Mouse (Mus musculus) cerebellum, adult (tissue): Measurements from ENCODE around the gene Rasal1.

ENCODE experiments used
- ATAC-seq: cut with Nextera tagmentation; 2 replicates; pipeline ENCODE4 v1.9.2; 2017; ENCODE audit warnings: mild to moderate bottlenecking, moderate library complexity, mixed read lengths; ENCODE audit not compliant: insufficient number of reproducible peaks, low FRiP score, low TSS enrichment

Gene Rasal1

GRCm38 (mm10) chr5:120621078-120621765 is 27.4 kb upstream of the Rasal1 start:
- no peak for ATAC-seq

- ATAC-seq: no peak
Measured at GRCm38 (mm10) chr5:120621846-120622197, 26.8 kb upstream of the Rasal1 start.

- no peak for ATAC-seq
Measured at GRCm38 (mm10) chr5:120622198-120622851, 26.3 kb upstream of the Rasal1 start.

GRCm38 (mm10) chr5:120624427-120624826 is 24.2 kb upstream of the Rasal1 start:
- ATAC-seq: no peak

GRCm38 (mm10) chr5:120626399-120626798 is 22.2 kb upstream of the Rasal1 start:
- no peak for ATAC-seq

GRCm38 (mm10) chr5:120627515-120628300 is 20.9 kb upstream of the Rasal1 start:
- no peak for ATAC-seq

GRCm38 (mm10) chr5:120628624-120629023 is 20.0 kb upstream of the Rasal1 start:
- ATAC-seq: no peak

GRCm38 (mm10) chr5:120631128-120631527 is 17.5 kb upstream of the Rasal1 start:
- ATAC-seq: no peak

- no peak for ATAC-seq
Measured at GRCm38 (mm10) chr5:120631892-120632291, 16.7 kb upstream of the Rasal1 start.

GRCm38 (mm10) chr5:120634131-120634530 is 14.5 kb upstream of the Rasal1 start, which contains the start of gene Cfap73:
Gene Cfap73, minus strand, starts transcription at chr5:120634235.
- ATAC-seq: no peak

- no peak for ATAC-seq
Measured at GRCm38 (mm10) chr5:120634860-120635259, 13.8 kb upstream of the Rasal1 start.

GRCm38 (mm10) chr5:120635633-120636032 is 13.0 kb upstream of the Rasal1 start:
- no peak for ATAC-seq

- ATAC-seq: no peak
Measured at GRCm38 (mm10) chr5:120640094-120640493, 8.5 kb upstream of the Rasal1 start.

- ATAC-seq: peak; percentile 29; the same call in 1 of the 2 replicates
Measured at GRCm38 (mm10) chr5:120643365-120644085, 5.1 kb upstream of the Rasal1 start.

GRCm38 (mm10) chr5:120644227-120644626 is 4.4 kb upstream of the Rasal1 start:
- no peak for ATAC-seq

- ATAC-seq: no peak
Measured at GRCm38 (mm10) chr5:120645851-120646250, 2.8 kb upstream of the Rasal1 start.

GRCm38 (mm10) chr5:120647361-120647760 is 1.3 kb upstream of the Rasal1 start:
- no peak for ATAC-seq

GRCm38 (mm10) chr5:120647814-120648491 is 659 bp upstream of the Rasal1 start:
- no peak for ATAC-seq

GRCm38 (mm10) chr5:120649374-120649933 is 842 bp downstream of the Rasal1 start:
- ATAC-seq: no peak

- no peak for ATAC-seq
Measured at GRCm38 (mm10) chr5:120649938-120650337, 1.3 kb downstream of the Rasal1 start.
